Mouse (Mus musculus): ENCODE data around the gene Gm11634. TPM values are rescaled to one million over a fixed set of nuclear protein-coding genes. Genes with fewer than 3 reads are reported as not detected.
A peak's percentile ranks its signal among the peaks of the same experiment; 100 is the strongest.
"Not testable (repeated sequence)": the region's sequence is repeated elsewhere in the genome, so short reads cannot be mapped to it uniquely, and the experiment has no call there.

The Gm11634 gene
- total RNA-seq, 1 experiment = not detected

DNA sequence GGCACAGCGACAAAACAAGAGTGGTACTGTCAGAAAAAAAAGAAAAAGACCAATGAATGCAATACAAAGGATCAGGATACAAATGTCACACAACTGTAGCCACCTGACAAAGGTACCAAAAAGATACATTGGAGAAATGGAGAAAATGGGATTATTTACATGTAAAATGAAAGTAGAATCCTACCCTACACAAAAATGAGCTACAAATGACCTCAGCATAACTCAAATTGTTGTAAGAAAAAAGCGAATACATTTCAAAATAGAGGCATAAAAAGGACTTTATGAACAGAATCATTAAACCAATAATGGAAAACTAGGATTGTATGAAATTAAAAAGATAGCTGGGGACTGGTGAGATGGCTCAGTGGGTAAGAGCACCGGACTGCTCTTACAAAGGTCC, 45.5 kb upstream of the Gm11634 start:
- Histone ChIP-seq H3K9ac (ENCODE audit: insufficient read depth, low read depth, low read length, poor library complexity, severe bottlenecking) (no peak overlapping the region), H3K36me3 (ENCODE audit: control insufficient read depth, insufficient read depth, low read length, poor library complexity, severe bottlenecking) (no peaks in the 10 kb centered on the region), H3K27ac (ENCODE audit: insufficient read depth, low read depth, low read length, poor library complexity, severe bottlenecking) (no peak overlapping the region), H3K4me3 (ENCODE audit: insufficient read depth in 1 of 2, low read depth in 1 of 2, low read length in 2 of 2, poor library complexity in 1 of 2, severe bottlenecking in 1 of 2) (no peak overlapping the region), H3K4me1 (ENCODE audit: control insufficient read depth in 2 of 2, insufficient read depth in 2 of 2, low read length in 2 of 2, poor library complexity in 1 of 2) (no peaks in the 10 kb centered on the region), H3K9me3 (ENCODE audit: control insufficient read depth, insufficient read depth, low read depth, low read length) (no peaks in the 10 kb centered on the region)
- DNase-seq (ENCODE audit: low read depth, low spot score) = no peak
- in situ Hi-C loops (cut with MboI; ENCODE audit: low sequenced_read_pairs in 2 of 2, unreplicated experiment in 2 of 2) = no loop called here
- no peak for TF ChIP-seq ZNF384 (IDR thresholded peaks at IDR 0.05; ENCODE audit: low read depth, low read length)
- no peak for TF ChIP-seq CHD2 (IDR thresholded peaks at IDR 0.05; ENCODE audit: low read depth, low read length)
- no peak for TF ChIP-seq MAFK (IDR thresholded peaks at IDR 0.05; ENCODE audit: insufficient read depth, low read depth, low read length)
- no peak for TF ChIP-seq HCFC1 (IDR thresholded peaks at IDR 0.05; ENCODE audit: borderline replicate concordance, insufficient read depth, low read length)
- no peak for TF ChIP-seq ZC3H11A (IDR thresholded peaks at IDR 0.05; ENCODE audit: borderline replicate concordance, low read depth, low read length)

- Histone ChIP-seq H3K9me3 (ENCODE audit: control insufficient read depth, insufficient read depth, low read depth, low read length) (no peaks in the 10 kb centered on the region), H3K4me3 (ENCODE audit: insufficient read depth in 1 of 2, low read depth in 1 of 2, low read length in 2 of 2, poor library complexity in 1 of 2, severe bottlenecking in 1 of 2) (no peak overlapping the region), H3K4me1 (ENCODE audit: control insufficient read depth in 2 of 2, insufficient read depth in 2 of 2, low read length in 2 of 2, poor library complexity in 1 of 2) (no peaks in the 10 kb centered on the region), H3K9ac (ENCODE audit: insufficient read depth, low read depth, low read length, poor library complexity, severe bottlenecking) (no peak overlapping the region), H3K27ac (ENCODE audit: insufficient read depth, low read depth, low read length, poor library complexity, severe bottlenecking) (no peak overlapping the region), H3K36me3 (ENCODE audit: control insufficient read depth, insufficient read depth, low read length, poor library complexity, severe bottlenecking) (no peaks in the 10 kb centered on the region)
- TF ChIP-seq ZC3H11A (IDR thresholded peaks at IDR 0.05; ENCODE audit: borderline replicate concordance, low read depth, low read length) (no peak), ZNF384 (IDR thresholded peaks at IDR 0.05; ENCODE audit: low read depth, low read length) (no peak), MAFK (IDR thresholded peaks at IDR 0.05; ENCODE audit: insufficient read depth, low read depth, low read length) (no peak), HCFC1 (IDR thresholded peaks at IDR 0.05; ENCODE audit: borderline replicate concordance, insufficient read depth, low read length) (no peak), CHD2 (IDR thresholded peaks at IDR 0.05; ENCODE audit: low read depth, low read length) (no peak)
- in situ Hi-C loops (cut with MboI; ENCODE audit: low sequenced_read_pairs in 2 of 2, unreplicated experiment in 2 of 2) = no loop called here
- no peak for DNase-seq (ENCODE audit: low read depth, low spot score)
These were observed 43.9 kb upstream of the Gm11634 start for GRCm38 (mm10) chr11:101642931-101643330.

DNA sequence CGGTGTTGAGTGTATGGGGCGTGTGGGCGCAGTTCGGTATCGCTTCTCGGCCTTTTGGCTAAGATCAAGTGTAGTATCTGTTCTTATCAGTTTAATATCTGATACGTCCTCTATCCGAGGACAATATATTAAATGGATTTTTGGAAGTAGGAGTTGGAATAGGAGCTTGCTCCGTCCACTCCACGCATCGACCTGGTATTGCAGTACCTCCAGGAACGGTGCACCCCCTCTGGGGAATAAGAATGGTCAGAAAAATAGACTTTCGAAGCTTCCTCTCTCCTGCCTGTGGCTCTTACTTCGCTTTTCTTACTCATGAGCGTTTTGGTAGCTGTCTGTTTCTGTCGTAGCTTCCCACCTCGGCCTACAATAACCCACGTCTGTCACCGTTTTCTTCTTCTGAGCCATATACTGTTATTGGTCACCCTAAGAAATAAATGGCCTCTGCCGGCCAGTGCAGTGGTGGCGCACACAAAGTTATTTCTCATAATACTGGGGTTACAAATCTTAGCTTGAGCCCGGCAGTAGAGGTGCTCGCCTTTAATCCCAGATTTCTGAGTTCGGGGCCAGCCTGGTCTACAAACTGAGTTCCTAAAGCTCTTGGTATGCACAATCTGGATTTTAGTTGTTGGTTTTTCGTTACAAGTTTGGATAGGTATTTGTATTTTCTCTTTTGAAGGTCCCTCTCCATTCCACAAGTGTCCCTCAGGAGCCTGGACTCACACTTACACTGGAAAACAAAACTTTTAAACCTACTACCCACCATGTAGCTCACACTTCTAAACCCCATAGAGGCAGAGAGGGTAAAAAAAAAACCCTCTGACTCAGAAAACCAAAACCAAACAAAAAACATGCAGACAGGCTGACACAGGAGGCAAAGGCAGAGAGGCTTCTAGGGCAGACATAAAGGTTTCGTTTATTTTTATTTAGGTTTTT, 42.9 kb upstream of the Gm11634 start:
- H3K4me1 ChIP-seq (ENCODE audit: control insufficient read depth in 2 of 2, insufficient read depth in 2 of 2, low read length in 2 of 2, poor library complexity in 1 of 2); H3K9me3 ChIP-seq (ENCODE audit: control insufficient read depth, insufficient read depth, low read depth, low read length); H3K36me3 ChIP-seq (ENCODE audit: control insufficient read depth, insufficient read depth, low read length, poor library complexity, severe bottlenecking); in situ Hi-C loops (cut with MboI; ENCODE audit: low sequenced_read_pairs in 2 of 2, unreplicated experiment in 2 of 2): not testable (repeated sequence)
- Histone ChIP-seq H3K9ac (ENCODE audit: insufficient read depth, low read depth, low read length, poor library complexity, severe bottlenecking) (peak overlapping the region; percentile 93; the same call in 1 of the 2 replicates), H3K27ac (ENCODE audit: insufficient read depth, low read depth, low read length, poor library complexity, severe bottlenecking) (peak overlapping the region; percentile 87; the same call in 1 of the 2 replicates), H3K4me3 (ENCODE audit: insufficient read depth in 1 of 2, low read depth in 1 of 2, low read length in 2 of 2, poor library complexity in 1 of 2, severe bottlenecking in 1 of 2) (0 out of 4 replicates have a peak overlapping the region, but pooled peaks have one; percentile 4 to 71)
- DNase-seq (ENCODE audit: low read depth, low spot score) = peak; percentile 75
- TF ChIP-seq ZNF384 (IDR thresholded peaks at IDR 0.05; ENCODE audit: low read depth, low read length) (peak; percentile 50; the same call in 1 of the 2 replicates), HCFC1 (IDR thresholded peaks at IDR 0.05; ENCODE audit: borderline replicate concordance, insufficient read depth, low read length) (peak; percentile 25; the same call in 1 of the 2 replicates)

DNA sequence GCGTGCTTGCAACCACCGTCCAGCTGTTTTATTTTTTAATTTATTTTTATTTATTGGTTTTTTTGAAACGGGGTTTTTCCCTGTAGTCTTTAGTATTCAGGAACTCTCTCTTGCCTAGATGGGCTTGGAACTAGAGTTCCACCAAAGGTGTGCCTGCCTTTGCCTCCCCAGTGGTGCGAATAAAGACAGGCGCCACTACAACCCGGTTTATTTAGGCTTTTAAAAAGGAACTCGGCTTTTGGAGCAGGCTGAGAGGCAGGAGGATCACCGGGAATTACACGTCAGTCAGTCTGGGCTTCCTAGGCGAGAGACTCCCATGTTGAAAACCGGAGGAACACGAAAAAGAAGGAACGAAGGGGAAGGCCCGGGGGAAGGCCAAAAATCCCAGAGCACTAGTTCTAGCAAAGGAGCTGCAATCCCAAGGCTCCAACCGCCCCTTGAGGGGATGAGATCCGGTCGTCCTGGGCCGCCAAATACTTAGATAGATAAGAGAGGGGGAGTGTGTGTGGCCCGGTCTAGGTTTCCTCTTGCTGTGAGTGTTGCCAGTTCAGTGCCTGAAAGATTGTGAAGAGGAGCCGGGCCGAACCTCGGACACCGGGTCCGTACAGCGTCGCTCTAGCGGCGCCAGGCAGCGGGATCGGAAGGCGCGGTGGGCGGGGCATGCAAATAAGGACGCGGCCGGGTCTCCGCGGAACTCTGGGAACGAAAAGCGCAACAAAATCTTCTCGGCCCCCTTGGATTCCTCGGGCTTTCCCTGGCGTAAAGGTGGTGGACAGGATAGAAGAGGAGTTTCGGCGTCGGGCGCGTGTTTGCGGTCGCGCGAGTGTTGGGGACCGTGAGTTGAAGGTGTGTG, 42.0 kb upstream of the Gm11634 start:
- in situ Hi-C loops (cut with MboI; ENCODE audit: low sequenced_read_pairs in 2 of 2, unreplicated experiment in 2 of 2); H3K36me3 ChIP-seq (ENCODE audit: control insufficient read depth, insufficient read depth, low read length, poor library complexity, severe bottlenecking); H3K4me1 ChIP-seq (ENCODE audit: control insufficient read depth in 2 of 2, insufficient read depth in 2 of 2, low read length in 2 of 2, poor library complexity in 1 of 2); H3K9me3 ChIP-seq (ENCODE audit: control insufficient read depth, insufficient read depth, low read depth, low read length): not testable (repeated sequence)
- peak; percentile 71 for DNase-seq (ENCODE audit: low read depth, low spot score)
- Histone ChIP-seq H3K27ac (ENCODE audit: insufficient read depth, low read depth, low read length, poor library complexity, severe bottlenecking) (peak overlapping the region; percentile 87), H3K4me3 (ENCODE audit: insufficient read depth in 1 of 2, low read depth in 1 of 2, low read length in 2 of 2, poor library complexity in 1 of 2, severe bottlenecking in 1 of 2) (peak overlapping the region; percentile 63 to 71), H3K9ac (ENCODE audit: insufficient read depth, low read depth, low read length, poor library complexity, severe bottlenecking) (peak overlapping the region; percentile 93)
- TF ChIP-seq HCFC1 (IDR thresholded peaks at IDR 0.05; ENCODE audit: borderline replicate concordance, insufficient read depth, low read length) = 0 out of 2 replicates have a peak, but pooled peaks have one; percentile 5

All from ES-E14 (cell line).